Mouse (Mus musculus): ENCODE measurements around the gene Tmem262.
"Not testable (repeated sequence)": the region's sequence is repeated elsewhere in the genome, so short reads cannot be mapped to it uniquely, and the experiment has no call there.

Tmem262 gene

GRCm38 (mm10) chr19:6079983-6080480 is at the start of gene Tmem262:
Tmem262 (plus strand) TSS chr19:6080033.
- DNase-seq, result no peak

GRCm38 (mm10) chr19:6030520-6031280 is 49.1 kb upstream of the Tmem262 start:
- no peak for DNase-seq

DNA sequence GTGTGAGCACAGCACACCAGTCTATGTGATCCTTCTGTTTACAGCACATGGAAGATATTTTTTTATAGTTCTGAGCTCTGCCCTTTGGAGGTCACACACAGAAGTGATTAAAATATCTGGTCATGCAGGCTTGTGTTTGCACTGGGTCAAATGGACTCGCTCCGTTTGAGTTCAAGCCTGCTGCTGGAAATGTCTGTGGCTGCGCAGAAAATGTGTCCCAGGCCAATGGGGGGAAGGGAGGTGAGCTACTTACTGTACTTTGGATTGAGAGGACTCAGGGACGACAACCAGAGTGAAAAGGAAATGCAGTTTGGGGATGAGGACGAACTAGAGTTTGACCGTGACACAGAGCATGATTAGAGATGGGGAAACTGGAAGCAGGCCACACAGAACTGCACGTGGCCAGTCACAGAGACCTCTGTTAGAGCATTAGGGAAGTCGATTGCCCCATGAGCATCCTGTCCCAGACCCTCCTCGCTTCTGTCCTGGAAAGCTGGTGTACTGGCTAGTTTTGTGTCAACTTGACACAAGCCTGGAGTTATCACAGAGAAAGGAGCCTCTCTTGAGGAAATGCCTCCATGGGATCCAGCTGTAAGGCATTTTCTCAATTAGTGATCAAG is 43.8 kb upstream of the Tmem262 start:
- no peak for DNase-seq

- DNase-seq, result no peak
Measured at GRCm38 (mm10) chr19:6037695-6038094, 42.1 kb upstream of the Tmem262 start.

- no peak for DNase-seq
Measured at GRCm38 (mm10) chr19:6038326-6038725, 41.5 kb upstream of the Tmem262 start.

DNA sequence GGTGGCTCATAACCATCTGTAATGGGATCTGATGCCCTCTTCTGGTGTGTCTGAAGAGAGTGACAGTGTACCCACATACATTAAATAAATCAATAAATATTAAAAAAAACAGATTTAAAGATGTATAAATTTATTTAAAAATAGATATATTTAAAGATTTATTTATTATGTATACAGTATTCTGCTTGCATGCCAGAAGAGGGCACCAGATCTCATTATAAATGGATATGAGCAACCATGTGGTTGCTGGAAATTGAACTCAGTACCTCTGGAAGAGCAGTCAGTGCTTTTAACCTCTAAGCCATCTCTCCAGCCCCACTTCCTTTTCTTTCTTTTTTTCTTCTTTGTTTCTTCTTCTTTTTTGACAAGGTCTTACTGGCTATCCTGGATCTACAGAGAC is 39.8 kb upstream of the Tmem262 start:
- DNase-seq, result no peak

DNA sequence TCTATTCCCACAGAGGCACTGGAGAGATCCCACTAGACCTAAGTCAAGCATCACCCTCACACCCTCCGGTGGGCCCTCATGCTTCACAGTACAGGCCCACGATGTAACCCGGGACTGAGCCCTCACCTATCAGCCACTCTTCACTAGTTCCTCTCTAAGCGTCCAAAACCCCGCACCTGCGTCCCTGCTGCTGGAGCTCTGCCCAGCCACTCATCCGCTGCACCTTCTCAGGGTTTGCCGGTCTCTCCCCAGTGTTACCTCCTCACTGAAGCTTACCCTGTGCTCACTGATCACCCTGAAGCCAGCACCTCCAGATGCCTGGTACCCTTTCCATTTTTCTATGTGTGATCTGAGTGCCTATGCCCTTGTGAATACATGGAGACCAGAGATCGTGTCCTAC is 37.5 kb upstream of the Tmem262 start:
- no peak for DNase-seq

GRCm38 (mm10) chr19:6044102-6044501 is 35.7 kb upstream of the Tmem262 start:
- DNase-seq, result not testable (repeated sequence)

DNA sequence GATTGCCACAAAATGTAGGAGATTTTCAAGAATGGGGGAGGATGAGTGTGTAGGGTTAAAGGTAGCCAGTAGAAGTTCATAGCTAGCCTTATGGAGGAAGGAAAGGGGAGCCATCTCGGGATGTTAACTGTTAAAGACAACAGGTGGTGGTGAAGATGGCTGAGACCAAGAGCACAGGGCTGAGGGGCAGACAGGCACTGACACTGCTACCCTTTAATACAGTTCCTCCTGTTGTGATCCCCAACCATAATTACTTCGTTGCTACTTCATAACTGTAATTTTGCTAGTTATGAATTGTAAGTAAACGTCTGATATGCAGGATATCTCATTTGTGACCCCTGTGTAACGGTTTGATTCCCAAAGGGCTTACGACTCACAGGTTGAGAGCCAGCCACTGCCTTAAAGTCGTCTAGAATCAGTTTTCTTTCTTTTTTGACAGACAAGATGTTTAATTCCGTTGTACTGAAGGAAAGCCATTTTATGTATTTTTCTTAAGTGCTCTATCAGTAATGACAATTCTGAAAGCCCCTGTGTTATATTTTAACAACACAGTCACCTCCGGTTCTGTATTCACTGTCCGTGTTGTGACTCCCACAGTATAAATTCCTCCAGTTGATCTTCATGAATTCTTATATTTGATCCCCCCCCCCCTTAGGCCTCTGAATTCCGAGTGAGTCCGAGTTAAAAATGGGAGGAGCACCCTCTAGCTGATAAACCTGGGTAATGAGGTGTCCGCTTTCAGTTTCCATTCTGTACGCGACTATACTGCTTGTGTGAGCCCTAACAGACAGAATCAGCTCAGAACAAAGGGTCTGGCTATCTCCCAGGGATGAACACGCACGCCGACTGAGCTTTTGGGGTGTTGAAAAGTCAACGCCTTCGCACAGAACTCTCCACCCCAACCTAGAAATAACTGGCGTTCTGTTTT is 34.2 kb upstream of the Tmem262 start:
- DNase-seq, result no peak

DNA sequence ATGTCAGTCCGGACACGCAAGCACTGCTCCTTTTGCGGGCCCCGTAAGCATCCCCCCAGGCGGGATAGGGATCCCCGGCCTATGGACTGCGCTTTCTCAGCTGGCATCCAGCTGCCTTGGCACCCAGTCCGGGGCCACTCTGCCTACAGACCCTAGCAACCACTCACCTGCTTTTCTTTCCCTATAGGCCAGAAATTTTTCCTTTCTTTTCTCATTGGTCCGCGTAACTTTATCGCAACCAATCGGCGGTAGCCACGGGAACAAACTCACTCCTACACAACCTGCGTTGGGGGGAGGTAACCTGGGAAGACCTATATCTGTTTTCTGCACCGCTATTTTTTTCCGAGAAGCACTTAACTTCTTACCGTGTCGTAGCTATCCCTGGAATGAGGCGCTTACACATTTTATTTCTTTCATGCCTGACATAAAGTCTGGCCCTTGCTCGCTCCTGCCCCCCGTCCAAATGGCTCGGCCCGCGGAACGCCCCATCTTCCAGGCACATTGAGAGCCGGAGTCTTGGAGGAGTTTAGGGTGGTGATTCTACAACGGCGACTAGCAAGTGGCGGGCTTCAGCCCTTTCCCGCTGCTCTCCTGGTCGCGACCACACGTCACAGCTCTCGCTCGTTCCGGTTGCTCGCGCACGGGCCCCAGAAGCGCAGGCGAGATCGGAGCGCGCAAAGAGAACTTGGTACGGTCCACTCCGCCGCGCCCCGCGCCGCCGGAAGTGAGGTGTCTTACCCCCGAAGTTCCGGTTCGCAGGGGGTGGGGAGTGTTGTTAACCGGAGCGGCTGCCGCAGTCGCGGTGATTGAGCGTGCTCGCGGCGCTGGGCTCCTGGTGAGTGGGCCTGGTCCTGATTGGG is 33.3 kb upstream of the Tmem262 start, which contains the start of gene Syvn1:
Gene Syvn1, plus strand, starts transcription at position 283 of the 860 bp plus-strand sequence.
- peak; percentile 95 for DNase-seq

- no peak for DNase-seq
Measured at GRCm38 (mm10) chr19:6047154-6047898, 32.5 kb upstream of the Tmem262 start.

- DNase-seq, result no peak
Measured at GRCm38 (mm10) chr19:6047899-6048166, 32.0 kb upstream of the Tmem262 start.

DNA sequence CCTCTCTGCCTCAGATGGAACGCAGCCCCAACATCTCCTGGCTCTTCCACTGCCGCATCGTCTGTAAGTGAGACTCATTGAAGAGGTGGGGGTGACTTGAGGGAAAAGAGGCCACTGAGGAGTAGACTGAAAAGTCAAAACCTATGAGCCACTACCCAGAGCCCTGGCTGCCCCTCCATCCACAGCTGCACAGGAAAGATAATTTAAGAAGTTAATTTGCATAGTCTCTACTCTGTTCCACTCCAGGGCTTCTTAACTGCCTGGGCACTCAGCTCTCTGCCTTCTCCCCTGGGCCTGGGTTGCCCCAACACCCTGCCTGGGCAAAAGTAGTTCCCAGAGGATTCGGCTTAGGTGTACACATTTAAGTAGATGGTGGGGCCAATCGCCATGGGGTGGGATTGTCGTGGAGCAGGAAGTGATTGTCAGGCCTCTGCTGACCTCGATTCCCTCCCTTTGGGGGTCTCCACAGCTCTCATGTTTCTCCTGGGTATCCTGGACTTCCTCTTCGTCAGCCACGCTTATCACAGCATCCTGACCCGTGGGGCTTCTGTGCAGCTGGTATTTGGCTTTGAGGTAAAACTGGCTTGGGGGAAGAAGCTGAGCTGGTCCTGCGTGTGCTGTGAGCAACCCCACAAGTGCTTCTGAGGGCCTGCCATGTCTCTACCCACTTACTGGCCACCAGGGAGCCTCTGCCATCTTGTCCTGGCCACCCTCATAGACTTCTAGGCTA is 31.0 kb upstream of the Tmem262 start:
- DNase-seq, result no peak

DNA sequence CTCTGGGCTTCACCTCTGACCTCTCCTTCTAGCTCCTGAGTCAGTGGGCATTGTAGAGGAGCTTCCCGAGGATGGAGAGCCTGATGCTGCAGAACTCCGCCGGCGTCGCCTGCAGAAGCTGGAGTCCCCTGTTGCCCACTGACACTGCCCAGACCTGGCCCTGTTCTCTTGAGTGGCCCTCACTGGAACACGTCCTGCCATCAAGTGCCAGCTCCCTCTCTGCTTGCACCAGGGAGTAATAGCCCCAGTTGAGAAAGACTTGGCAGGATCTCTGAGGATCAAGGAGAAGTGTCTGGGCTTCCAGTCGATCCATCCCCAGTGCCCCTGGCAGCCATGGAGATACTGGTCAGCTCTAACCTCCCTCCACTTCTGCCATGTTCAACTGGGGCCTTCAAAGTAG is 27.3 kb upstream of the Tmem262 start:
- DNase-seq, result no peak

GRCm38 (mm10) chr19:6054296-6054695 is 25.5 kb upstream of the Tmem262 start:
- no peak for DNase-seq

- DNase-seq, result no peak
Measured at GRCm38 (mm10) chr19:6056696-6057095, 23.1 kb upstream of the Tmem262 start.

GRCm38 (mm10) chr19:6057313-6058096 is 22.3 kb upstream of the Tmem262 start, which contains the start of the genes Mrpl49 and Fau:
Mrpl49 (minus strand) TSS chr19:6057785.
Fau (plus strand) TSS chr19:6057844.
- DNase-seq, result peak; percentile 99

- no peak for DNase-seq
Measured at GRCm38 (mm10) chr19:6058513-6058912, 21.3 kb upstream of the Tmem262 start.

DNA sequence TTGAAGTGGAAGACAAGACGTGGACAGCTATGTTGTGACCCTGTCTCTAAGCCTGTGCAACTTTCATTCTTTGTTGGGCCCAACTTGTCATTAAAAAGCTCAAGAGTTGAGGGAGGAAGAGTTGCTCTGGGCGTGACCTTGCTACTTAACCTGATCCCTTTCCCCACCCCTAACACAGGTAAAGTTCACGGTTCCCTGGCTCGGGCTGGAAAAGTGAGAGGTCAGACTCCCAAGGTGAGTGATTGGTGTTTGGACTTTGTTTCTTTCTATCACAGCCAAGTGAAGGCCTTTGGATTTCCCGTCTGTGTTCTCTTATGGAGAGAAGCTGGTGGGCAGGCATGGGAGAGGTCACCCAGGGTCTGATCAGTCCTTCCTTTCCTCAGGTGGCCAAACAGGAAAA is 20.9 kb upstream of the Tmem262 start:
- DNase-seq, result no peak

- peak; percentile 96 for DNase-seq
Measured at GRCm38 (mm10) chr19:6061021-6061533, 18.8 kb upstream of the Tmem262 start, which contains the start of gene Znhit2. Znhit2 (plus strand) TSS chr19:6061192.

All from right cerebral cortex, adult 18-20 months (tissue).